Mouse (Mus musculus): Measurements from ENCODE around the gene Kdm8.

DNA sequence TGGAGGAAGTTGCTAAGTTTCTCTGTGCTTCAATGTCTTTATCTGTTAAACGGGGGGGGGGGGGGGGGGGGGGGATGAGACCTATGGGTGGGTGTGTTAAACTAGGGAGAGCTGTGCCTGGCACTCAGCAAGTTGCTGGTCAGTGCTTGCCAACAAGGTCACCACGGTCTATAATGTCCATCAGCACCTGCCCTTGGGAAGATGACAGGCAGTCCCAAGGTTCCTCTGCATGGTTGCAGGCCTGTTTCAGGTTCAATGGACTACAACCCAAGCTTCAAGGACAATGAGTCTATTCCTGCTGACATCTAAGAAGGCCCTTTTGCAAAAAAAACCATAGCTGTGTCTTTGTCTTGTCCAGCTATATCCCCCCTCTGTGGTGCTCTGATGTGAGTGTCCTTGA is 22.6 kb upstream of the Kdm8 start:
- no peak for TF ChIP-seq POLR2A (IDR thresholded peaks at IDR 0.05; ENCODE audit: insufficient read length, low read depth)
- no peak for TF ChIP-seq MAX (IDR thresholded peaks at IDR 0.05; ENCODE audit: low read depth)
- TF ChIP-seq TCF12 (IDR thresholded peaks at IDR 0.05; ENCODE audit: insufficient read depth, poor library complexity, severe bottlenecking), result no peak
- TF ChIP-seq POLR2AphosphoS2 (IDR thresholded peaks at IDR 0.05; ENCODE audit: insufficient read length, low read depth), result no peak
- TF ChIP-seq CEBPB (IDR thresholded peaks at IDR 0.05; ENCODE audit: insufficient read depth, poor library complexity, severe bottlenecking), result no peak
- no peak for TF ChIP-seq USF1 (IDR thresholded peaks at IDR 0.05; ENCODE audit: low read depth)
- no peak for TF ChIP-seq MYOD1 (IDR thresholded peaks at IDR 0.05; ENCODE audit: control insufficient read depth in 1 of 3, insufficient read length in 2 of 3, low read depth in 2 of 3)
